Mouse (Mus musculus): Measurements from ENCODE around the gene Sh3bgrl2. TPM values are rescaled to one million over a fixed set of nuclear protein-coding genes. Genes with fewer than 3 reads are reported as not detected.
"Not testable (repeated sequence)": the region's sequence is repeated elsewhere in the genome, so short reads cannot be mapped to it uniquely, and the experiment has no call there.

Sh3bgrl2 gene
- 39.5 and 46.2 TPM in 2 replicates for polyA plus RNA-seq (2015; fragmentation: Nextera tagmentation; extraction: Ambion mirVana)

DNA sequence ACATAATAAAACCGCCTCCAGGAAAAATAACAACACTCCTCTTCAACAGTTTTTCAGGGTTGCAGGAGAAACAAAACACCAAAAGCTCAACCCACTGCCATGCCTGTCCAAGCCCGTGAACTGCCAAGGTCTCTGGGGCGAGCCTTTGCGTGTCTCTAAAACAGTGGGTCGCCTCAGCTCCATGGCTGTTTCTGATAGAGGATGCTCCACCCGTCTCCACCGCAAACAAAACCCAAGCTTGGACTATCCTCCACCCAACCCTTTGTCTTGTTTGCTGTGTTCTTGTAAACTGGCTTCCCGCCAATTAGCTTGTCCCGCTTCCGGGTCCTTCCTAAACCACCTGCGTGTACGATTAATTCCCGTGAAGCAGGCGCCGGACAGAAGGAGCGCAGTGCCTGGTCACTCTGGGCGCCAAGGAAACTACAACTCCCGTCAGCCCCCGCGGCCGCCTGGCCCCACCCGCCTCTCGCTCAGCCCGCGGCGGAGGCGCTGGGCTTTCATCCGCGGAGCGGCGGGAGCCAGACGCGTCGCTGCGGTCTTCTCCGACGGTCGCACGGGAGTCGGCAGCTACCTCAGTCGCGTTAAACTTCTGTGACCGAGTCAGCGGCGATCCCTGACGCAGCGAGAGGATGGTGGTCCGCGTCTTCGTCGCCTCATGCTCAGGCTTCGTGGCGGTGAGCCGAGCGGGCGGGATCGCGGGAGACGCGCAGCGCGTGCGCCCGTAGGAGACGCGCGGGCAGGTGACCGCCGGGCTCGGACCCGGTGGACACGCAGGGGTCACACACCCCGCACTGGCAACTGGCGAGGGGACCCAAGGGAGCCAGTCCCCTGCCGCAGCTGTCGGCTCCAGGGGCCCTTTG lies at the start of gene Sh3bgrl2:
Sh3bgrl2 (plus strand) TSS at position 498 of the 860 bp plus-strand sequence.
- H3K4me3 ChIP-seq (ENCODE audit: low read length): peak within 1 kb of the TSS; percentile 79
- H3K27ac ChIP-seq (ENCODE audit: low read length): peak within 1 kb of the TSS; percentile 36; the same call in 1 of the 2 replicates
- peak; percentile 97 for ATAC-seq (ENCODE audit: low read depth)
- peak within 1 kb of the TSS; percentile 79 for H3K4me2 ChIP-seq (ENCODE audit: low read depth, low read length)
- 0 out of 2 replicates have a peak, but pooled peaks cover 9% of the 10 kb centered on the region for H3K4me1 ChIP-seq (replicated peaks; ENCODE audit: control insufficient read depth, insufficient read depth, low read length)
- H3K9ac ChIP-seq (ENCODE audit: low read length): peak within 1 kb of the TSS; percentile 76
- no peaks in the 10 kb centered on the region for H3K27me3 ChIP-seq (ENCODE audit: control insufficient read depth, insufficient read depth, low read depth, low read length)
- no peaks in the 10 kb centered on the region for H3K36me3 ChIP-seq (ENCODE audit: control insufficient read depth, insufficient read depth, low read length)
- no peaks in the 10 kb centered on the region for H3K9me3 ChIP-seq (ENCODE audit: control insufficient read depth, low read length)
- 3% methylated on average over 70 of the region's 76 CpGs for WGBS

DNA sequence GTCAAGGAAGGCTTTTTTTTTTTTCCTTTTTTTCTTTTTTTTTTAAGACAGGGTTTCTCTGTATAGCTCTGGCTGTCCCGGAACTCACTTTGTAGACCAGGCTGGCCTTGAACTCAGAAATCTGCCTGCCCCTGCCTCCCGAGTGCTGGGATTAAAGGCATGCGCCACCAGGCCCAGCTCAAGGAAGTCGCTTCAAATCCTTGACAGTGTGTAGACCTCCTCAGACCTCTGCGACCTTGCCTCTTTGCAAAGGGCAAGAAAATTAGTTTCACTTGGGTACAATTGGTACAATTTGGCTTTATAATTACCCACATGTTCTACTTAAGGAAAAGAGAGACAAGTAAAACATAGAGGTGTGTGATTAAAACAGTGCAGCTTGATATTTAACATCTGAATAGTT lies 29.0 kb upstream of the Sh3bgrl2 start:
- not testable (repeated sequence) for H3K27ac ChIP-seq (ENCODE audit: low read length); H3K4me1 ChIP-seq (replicated peaks; ENCODE audit: control insufficient read depth, insufficient read depth, low read length); H3K27me3 ChIP-seq (ENCODE audit: control insufficient read depth, insufficient read depth, low read depth, low read length); H3K9ac ChIP-seq (ENCODE audit: low read length); H3K9me3 ChIP-seq (ENCODE audit: control insufficient read depth, low read length); H3K36me3 ChIP-seq (ENCODE audit: control insufficient read depth, insufficient read depth, low read length); H3K4me2 ChIP-seq (ENCODE audit: low read depth, low read length); ATAC-seq (ENCODE audit: low read depth); H3K4me3 ChIP-seq (ENCODE audit: low read length)
- 71% methylated on average over 5 of the region's 5 CpGs for WGBS

DNA sequence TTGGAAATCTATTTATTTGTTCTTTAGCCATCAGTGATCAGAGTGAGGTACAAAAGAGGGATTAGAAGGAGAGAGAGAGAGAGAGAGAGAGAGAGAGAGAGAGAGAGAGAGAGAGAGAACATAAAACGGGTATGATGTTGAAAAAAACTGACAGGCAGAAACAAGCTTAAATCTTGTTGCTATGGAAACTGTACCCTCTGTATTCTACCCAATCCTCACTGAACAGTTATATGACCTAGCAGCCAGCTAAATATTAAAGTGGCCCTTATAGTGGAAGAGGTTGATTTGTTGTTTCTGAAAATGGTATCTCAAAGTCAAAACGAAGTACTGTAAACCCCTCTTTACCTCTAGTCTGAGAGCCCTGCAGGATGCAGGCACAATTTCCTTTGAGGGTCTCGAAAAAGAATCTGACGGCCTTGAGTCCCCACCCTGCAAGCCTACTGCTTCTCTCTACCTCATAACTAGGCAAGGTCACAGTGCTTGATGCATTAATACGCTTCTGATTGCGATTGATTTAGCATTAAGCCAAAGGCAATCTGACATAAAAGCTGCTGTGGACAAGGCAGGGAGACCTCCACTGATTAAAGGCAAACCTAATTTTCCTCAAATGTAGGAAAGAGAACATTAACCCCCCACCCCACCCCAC lies 28.5 kb upstream of the Sh3bgrl2 start:
- Histone ChIP-seq H3K36me3 (ENCODE audit: control insufficient read depth, insufficient read depth, low read length) (no peaks in the 10 kb centered on the region), H3K27me3 (ENCODE audit: control insufficient read depth, insufficient read depth, low read depth, low read length) (no peaks in the 10 kb centered on the region), H3K4me3 (ENCODE audit: low read length) (no peak overlapping the region), H3K9ac (ENCODE audit: low read length) (no peak overlapping the region), H3K27ac (ENCODE audit: low read length) (no peak overlapping the region), H3K4me2 (ENCODE audit: low read depth, low read length) (no peak overlapping the region), H3K4me1 (replicated peaks; ENCODE audit: control insufficient read depth, insufficient read depth, low read length) (no peaks in the 10 kb centered on the region), H3K9me3 (ENCODE audit: control insufficient read depth, low read length) (0 out of 2 replicates have a peak, but pooled peaks cover 2% of the 10 kb centered on the region)
- 69% methylated on average over 6 of the region's 6 CpGs for WGBS
- ATAC-seq (ENCODE audit: low read depth): no peak

DNA sequence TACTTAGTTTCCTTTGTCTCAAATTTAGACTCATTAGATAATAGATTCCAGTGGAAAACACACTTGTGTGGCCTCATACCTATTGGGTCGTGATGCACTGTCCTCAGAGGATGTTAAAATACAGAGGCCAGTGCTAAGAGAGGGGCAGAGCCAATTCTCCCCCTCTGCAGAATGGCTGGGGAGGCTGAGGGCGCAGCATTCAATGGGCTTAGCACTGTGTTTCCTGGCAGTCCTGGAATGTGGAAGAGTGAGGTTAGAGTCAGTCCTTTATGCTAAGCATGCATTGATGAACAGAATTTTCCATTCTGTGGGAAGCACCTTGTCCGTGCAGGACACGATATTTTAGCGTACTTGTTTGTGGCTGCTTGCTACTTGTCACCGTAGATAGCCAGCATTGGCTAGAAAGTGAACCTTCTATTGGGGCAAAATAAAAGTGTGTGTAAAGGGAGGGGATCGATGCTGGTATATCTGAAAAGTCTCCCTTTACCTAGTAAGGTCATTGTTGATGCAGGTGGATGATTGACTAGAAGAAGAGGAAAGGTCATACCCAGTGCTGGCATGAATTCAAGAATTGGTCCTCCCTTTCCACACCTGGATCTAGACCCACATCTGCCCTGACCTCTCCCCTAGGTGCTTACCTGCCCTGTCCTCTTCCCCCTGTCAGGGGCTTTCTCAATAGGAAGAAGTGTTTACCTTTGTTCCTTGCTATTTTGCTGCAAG lies 20.6 kb upstream of the Sh3bgrl2 start:
- Histone ChIP-seq H3K9ac (ENCODE audit: low read length) (no peak overlapping the region), H3K9me3 (ENCODE audit: control insufficient read depth, low read length) (no peaks in the 10 kb centered on the region), H3K27ac (ENCODE audit: low read length) (no peak overlapping the region), H3K4me1 (replicated peaks; ENCODE audit: control insufficient read depth, insufficient read depth, low read length) (peaks cover 3% of the 10 kb centered on the region; the same call in 1 of the 2 replicates), H3K4me2 (ENCODE audit: low read depth, low read length) (no peak overlapping the region), H3K4me3 (ENCODE audit: low read length) (no peak overlapping the region), H3K36me3 (ENCODE audit: control insufficient read depth, insufficient read depth, low read length) (no peaks in the 10 kb centered on the region), H3K27me3 (ENCODE audit: control insufficient read depth, insufficient read depth, low read depth, low read length) (no peaks in the 10 kb centered on the region)
- ATAC-seq (ENCODE audit: low read depth): no peak; the same call in 1 of the 2 replicates
- 60% methylated on average over 7 of the region's 7 CpGs for WGBS

DNA sequence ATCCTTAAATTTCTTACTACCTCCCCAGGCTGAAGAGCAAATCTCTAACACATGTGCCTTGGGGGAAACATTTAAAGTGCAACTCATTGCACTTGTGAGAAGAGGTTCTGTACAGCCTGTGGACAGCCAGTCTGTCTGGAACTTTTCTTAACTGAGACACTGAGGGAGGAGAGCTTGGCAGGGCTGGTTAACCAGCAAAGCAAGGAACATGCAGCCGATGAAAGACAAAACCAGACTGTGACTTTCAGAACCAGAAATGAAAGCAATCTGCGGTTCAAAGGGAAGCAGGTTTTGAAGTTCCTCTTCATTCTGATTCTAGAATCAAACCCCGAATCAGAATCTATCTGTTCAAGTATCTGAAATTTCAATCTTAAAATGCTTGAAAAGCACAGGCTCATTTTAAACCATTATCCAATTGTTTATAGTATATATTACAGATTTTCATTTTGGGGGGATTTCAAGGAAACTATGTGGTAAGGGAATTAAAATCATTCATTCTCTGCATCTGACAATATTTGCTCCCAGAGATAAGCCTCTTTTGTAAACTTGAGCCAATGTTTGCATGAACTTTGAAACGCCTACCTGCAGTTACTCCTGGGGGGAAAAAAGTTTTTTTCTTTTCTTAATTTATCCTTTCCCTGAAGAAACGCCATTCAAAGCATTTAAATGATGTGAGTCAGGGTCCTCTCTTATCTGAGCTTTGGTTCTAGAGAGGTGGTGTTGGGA lies 14.9 kb upstream of the Sh3bgrl2 start:
- Histone ChIP-seq H3K27ac (ENCODE audit: low read length) (no peak overlapping the region), H3K4me2 (ENCODE audit: low read depth, low read length) (no peak overlapping the region), H3K4me3 (ENCODE audit: low read length) (no peak overlapping the region), H3K9me3 (ENCODE audit: control insufficient read depth, low read length) (no peaks in the 10 kb centered on the region), H3K27me3 (ENCODE audit: control insufficient read depth, insufficient read depth, low read depth, low read length) (no peaks in the 10 kb centered on the region), H3K4me1 (replicated peaks; ENCODE audit: control insufficient read depth, insufficient read depth, low read length) (no peaks in the 10 kb centered on the region), H3K36me3 (ENCODE audit: control insufficient read depth, insufficient read depth, low read length) (no peaks in the 10 kb centered on the region), H3K9ac (ENCODE audit: low read length) (no peak overlapping the region)
- no peak for ATAC-seq (ENCODE audit: low read depth)
- 42% methylated on average over 5 of the region's 5 CpGs for WGBS

DNA sequence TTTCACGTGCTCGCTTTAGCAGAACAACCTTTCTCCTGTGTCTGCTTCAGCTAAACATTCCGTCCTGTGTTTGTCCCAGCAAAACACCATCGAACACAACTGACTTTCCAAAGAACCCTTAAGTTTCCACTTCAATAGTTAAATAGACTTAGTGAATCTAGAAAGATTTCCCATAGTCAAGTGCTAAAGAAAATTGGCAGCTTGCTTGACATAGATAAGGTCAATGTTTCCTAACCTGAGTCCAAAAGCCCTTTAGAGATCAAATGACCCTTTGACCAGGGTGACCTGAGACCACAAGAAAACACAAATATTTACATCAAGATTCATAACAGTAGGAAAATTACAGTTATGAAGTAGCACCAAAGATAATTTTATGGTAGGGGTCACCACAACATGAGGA lies 11.2 kb upstream of the Sh3bgrl2 start:
- no peaks in the 10 kb centered on the region for H3K27me3 ChIP-seq (ENCODE audit: control insufficient read depth, insufficient read depth, low read depth, low read length)
- H3K36me3 ChIP-seq (ENCODE audit: control insufficient read depth, insufficient read depth, low read length): no peaks in the 10 kb centered on the region
- no peak overlapping the region for H3K9ac ChIP-seq (ENCODE audit: low read length)
- 64% methylated on average over 4 of the region's 4 CpGs for WGBS
- H3K4me1 ChIP-seq (replicated peaks; ENCODE audit: control insufficient read depth, insufficient read depth, low read length): peaks cover 4% of the 10 kb centered on the region; the same call in 1 of the 2 replicates
- no peak overlapping the region for H3K4me3 ChIP-seq (ENCODE audit: low read length)
- no peaks in the 10 kb centered on the region for H3K9me3 ChIP-seq (ENCODE audit: control insufficient read depth, low read length)
- H3K27ac ChIP-seq (ENCODE audit: low read length): no peak overlapping the region
- ATAC-seq (ENCODE audit: low read depth): no peak
- no peak overlapping the region for H3K4me2 ChIP-seq (ENCODE audit: low read depth, low read length)

DNA sequence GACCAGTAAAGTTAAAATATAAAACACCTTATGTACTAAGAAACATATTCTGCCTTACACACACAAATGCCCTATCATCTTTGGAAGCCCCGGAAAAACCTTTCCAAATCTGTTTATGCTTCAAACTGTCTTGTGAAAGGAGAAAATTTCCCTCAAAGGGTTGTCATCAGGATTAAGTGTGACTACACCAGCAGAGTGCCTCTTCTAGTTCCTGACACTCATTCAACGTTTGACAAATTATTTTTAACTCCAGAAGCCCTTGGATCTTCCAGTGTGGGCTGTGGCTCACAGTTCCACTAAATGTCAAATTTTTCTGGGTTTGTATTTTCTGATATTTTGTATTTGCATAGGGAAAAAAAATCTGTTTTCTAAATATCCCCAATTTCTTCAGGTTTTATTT lies 10.6 kb upstream of the Sh3bgrl2 start:
- H3K4me2 ChIP-seq (ENCODE audit: low read depth, low read length): no peak overlapping the region

DNA sequence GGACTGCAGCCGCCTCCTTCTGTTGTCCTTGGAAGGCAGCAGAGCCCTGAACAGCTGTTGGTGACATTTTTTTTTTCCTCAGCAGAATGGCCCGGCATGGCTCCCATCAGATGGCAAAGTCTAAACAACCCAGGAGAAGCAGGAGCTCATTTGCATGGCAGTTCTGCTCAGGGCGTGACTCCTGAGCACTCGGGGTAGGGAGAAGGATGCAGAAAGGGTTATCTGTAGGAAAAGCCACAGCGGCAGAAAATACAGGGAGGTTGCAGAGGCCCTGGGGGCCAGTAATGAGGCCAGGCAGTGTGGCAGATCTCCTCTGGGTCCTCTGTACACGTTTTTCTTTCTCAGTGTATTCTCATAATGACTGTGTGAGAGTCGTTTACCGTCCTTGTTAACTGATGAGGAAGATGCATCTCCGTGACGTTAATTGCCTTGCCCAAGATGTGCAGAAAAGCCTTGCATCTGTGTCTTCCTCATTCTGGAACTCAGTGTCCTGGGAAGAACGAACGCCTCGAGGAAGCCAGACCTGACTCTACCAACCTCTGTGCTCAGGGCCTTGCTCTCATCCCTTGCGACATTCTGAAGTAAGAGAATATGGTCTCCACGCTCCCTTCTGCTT lies 10.1 kb upstream of the Sh3bgrl2 start:
- Histone ChIP-seq H3K27ac (ENCODE audit: low read length) (no peak overlapping the region), H3K9ac (ENCODE audit: low read length) (no peak overlapping the region), H3K36me3 (ENCODE audit: control insufficient read depth, insufficient read depth, low read length) (no peaks in the 10 kb centered on the region), H3K9me3 (ENCODE audit: control insufficient read depth, low read length) (no peaks in the 10 kb centered on the region), H3K4me3 (ENCODE audit: low read length) (no peak overlapping the region), H3K4me1 (replicated peaks; ENCODE audit: control insufficient read depth, insufficient read depth, low read length) (peaks cover 4% of the 10 kb centered on the region; the same call in 1 of the 2 replicates), H3K27me3 (ENCODE audit: control insufficient read depth, insufficient read depth, low read depth, low read length) (no peaks in the 10 kb centered on the region), H3K4me2 (ENCODE audit: low read depth, low read length) (no peak overlapping the region)
- 41% methylated on average over 15 of the region's 15 CpGs for WGBS
- peak; percentile 28; the same call in 1 of the 2 replicates for ATAC-seq (ENCODE audit: low read depth)

More for the DNA sequence above, 10.6 kb upstream of the Sh3bgrl2 start:
- WGBS: 24% methylated on average over 2 of the region's 2 CpGs
- H3K27me3 ChIP-seq (ENCODE audit: control insufficient read depth, insufficient read depth, low read depth, low read length): no peaks in the 10 kb centered on the region
- H3K4me1 ChIP-seq (replicated peaks; ENCODE audit: control insufficient read depth, insufficient read depth, low read length): peaks cover 4% of the 10 kb centered on the region; the same call in 1 of the 2 replicates
- no peak overlapping the region for H3K4me3 ChIP-seq (ENCODE audit: low read length)
- H3K27ac ChIP-seq (ENCODE audit: low read length): no peak overlapping the region
- ATAC-seq (ENCODE audit: low read depth): no peak
- H3K9me3 ChIP-seq (ENCODE audit: control insufficient read depth, low read length): no peaks in the 10 kb centered on the region
- H3K36me3 ChIP-seq (ENCODE audit: control insufficient read depth, insufficient read depth, low read length): no peaks in the 10 kb centered on the region
- H3K9ac ChIP-seq (ENCODE audit: low read length): no peak overlapping the region

All from lung, embryonic 16.5 days (tissue).